Mouse (Mus musculus) midbrain, embryonic 16.5 days (tissue): ENCODE data around the gene Nav2. TPM values are rescaled to one million over a fixed set of nuclear protein-coding genes. Genes with fewer than 3 reads are reported as not detected.

Experiments used
- ATAC-seq: fragments of 200-750 bp; cut with Nextera tagmentation; 2 replicates; pipeline ENCODE4 v1.8.0; 2017; ENCODE audit warnings: moderate TSS enrichment
- H3K27ac ChIP-seq: fragments of 300-500 bp; sonication (generic); 2 replicates; pipeline ENCODE4 v1.5.1; 2014; ENCODE audit warnings: mild to moderate bottlenecking, low read length, mixed read lengths
- H3K27me3 ChIP-seq: fragments of 300-500 bp; sonication (generic); 2 replicates; pipeline ENCODE4 v1.6.1; 2014; ENCODE audit warnings: low read depth, low read length, mixed read lengths; ENCODE audit not compliant: control insufficient read depth, insufficient read depth
- H3K36me3 ChIP-seq: fragments of 300-500 bp; sonication (generic); 2 replicates; pipeline ENCODE4 v1.6.1; 2014; ENCODE audit warnings: mild to moderate bottlenecking, low read length, moderate library complexity, mixed read lengths; ENCODE audit not compliant: control insufficient read depth, insufficient read depth
- H3K4me1 ChIP-seq: fragments of 300-500 bp; sonication (generic); 2 replicates; pipeline ENCODE4 v1.6.1; 2014; ENCODE audit warnings: mild to moderate bottlenecking, low read length, mixed read lengths; ENCODE audit not compliant: control insufficient read depth, insufficient read depth
- H3K4me2 ChIP-seq: fragments of 300-500 bp; sonication (generic); 2 replicates; pipeline ENCODE4 v1.6.1; 2014; ENCODE audit warnings: mild to moderate bottlenecking, low read length, mixed read lengths
- H3K4me3 ChIP-seq: fragments of 300-500 bp; sonication (generic); 2 replicates; pipeline ENCODE4 v1.5.1; 2014; ENCODE audit warnings: low read depth, mild to moderate bottlenecking, low read length, moderate library complexity, mixed read lengths
- H3K9ac ChIP-seq: fragments of 300-500 bp; sonication (generic); 2 replicates; pipeline ENCODE4 v1.6.1; 2014; ENCODE audit warnings: low read depth, low read length, mixed read lengths
- H3K9me3 ChIP-seq: fragments of 300-500 bp; sonication (generic); replicated peaks from 2 replicates; pipeline ENCODE4 v1.6.1; 2014; ENCODE audit warnings: mild to moderate bottlenecking, low read length, mixed read lengths; ENCODE audit not compliant: control insufficient read depth, poor library complexity, severe bottlenecking
- WGBS: fragments of 180-500 bp; shearing (Covaris S2); extraction: QIAGEN DNeasy Blood & Tissue Kit; methylation state at CpG from one replicate; pipeline ENCODE4 v1.1.7; 2014; 5-methylcytosine and 5-hydroxymethylcytosine counted together
- polyA plus RNA-seq: library from polyadenylated mRNA; unstranded; fragments of >200 nt; fragmentation: Nextera tagmentation; extraction: Ambion mirVana; gene quantifications from 2 replicates; pipeline ENCODE4 v1.2.1, GENCODE M21; 2015

Gene Nav2
- polyA plus RNA-seq, 1 experiment from 2014 or later: 21.5 TPM

DNA sequence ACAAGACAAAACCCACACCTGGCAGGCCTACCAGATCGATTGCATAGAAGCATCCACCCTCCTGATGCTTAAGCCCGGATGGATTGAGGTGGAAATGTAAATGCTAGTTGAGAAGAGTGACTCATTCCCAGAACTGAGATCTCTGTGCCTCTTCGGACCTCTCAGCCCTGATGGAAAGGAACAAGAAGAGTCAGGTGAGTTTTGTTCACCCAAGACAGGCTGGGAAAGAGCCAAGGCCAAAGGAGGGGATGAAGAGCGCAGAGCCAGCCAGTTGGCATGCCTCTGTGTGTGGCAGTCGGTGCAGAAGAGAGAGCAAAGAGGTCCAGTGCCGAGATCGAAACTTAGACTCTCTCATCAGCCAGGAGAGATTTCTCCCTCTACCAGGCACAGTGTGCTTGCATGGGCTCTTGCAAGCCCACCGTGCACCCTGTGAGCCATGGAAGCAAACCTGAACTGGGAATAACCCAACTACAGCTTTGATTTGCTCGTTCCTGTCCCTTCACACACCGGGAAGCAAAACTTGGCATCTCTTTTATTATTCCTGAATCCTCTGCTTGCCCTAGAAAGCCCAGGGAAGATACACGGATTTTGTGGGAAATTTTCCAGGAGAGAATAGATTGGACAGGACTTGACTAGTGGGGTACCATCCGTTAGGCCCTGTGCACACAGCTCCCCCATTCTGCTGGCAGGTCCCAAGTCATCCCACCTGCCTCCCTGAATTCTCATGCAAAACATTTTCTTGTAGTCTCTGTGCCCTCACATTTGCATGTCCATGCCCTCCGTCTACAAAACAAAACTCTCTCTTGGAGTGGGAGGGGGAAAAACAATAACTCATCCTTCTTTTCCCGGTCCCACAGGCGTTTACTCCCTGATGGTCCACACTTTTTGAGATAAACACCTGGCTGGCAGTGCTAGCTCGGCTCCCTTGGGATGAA lies 439.1 kb downstream of the Nav2 start:
- H3K27ac ChIP-seq: no peak overlapping the region
- peaks cover 25% of the 10 kb centered on the region for H3K4me1 ChIP-seq
- H3K9ac ChIP-seq: no peak overlapping the region
- H3K27me3 ChIP-seq: no peaks in the 10 kb centered on the region
- no peak overlapping the region for H3K4me3 ChIP-seq
- no peaks in the 10 kb centered on the region for H3K9me3 ChIP-seq
- 37% methylated on average over 16 of the region's 16 CpGs for WGBS
- H3K36me3 ChIP-seq: no peaks in the 10 kb centered on the region
- H3K4me2 ChIP-seq: no peak overlapping the region
- ATAC-seq: no peak

DNA sequence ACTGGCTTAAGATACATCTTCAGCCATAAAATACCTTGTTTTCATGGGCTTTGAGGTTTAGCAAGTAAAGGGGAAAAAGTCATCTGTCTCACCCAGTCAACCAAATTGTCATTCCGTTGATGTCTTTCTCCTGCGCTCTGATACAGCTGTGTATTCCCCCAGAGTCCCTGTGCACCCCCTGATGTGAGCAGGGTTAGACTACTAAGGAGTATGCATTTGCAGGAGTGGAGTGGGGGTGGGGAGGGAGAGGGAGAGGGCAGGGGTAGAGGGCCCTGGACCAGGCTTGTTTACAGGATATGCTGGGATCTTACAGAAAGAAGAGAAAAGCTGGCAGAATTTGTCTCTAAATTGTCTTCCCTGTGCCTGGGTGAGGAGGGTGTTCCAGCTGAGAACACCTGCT lies 440.1 kb downstream of the Nav2 start:
- peaks cover 15% of the 10 kb centered on the region for H3K4me1 ChIP-seq
- H3K4me2 ChIP-seq: no peak overlapping the region
- 20% methylated on average over 2 of the region's 2 CpGs for WGBS
- ATAC-seq: no peak
- H3K9me3 ChIP-seq: no peaks in the 10 kb centered on the region
- no peaks in the 10 kb centered on the region for H3K36me3 ChIP-seq
- H3K4me3 ChIP-seq: no peak overlapping the region
- H3K27ac ChIP-seq: no peak overlapping the region
- H3K9ac ChIP-seq: no peak overlapping the region
- H3K27me3 ChIP-seq: no peaks in the 10 kb centered on the region

DNA sequence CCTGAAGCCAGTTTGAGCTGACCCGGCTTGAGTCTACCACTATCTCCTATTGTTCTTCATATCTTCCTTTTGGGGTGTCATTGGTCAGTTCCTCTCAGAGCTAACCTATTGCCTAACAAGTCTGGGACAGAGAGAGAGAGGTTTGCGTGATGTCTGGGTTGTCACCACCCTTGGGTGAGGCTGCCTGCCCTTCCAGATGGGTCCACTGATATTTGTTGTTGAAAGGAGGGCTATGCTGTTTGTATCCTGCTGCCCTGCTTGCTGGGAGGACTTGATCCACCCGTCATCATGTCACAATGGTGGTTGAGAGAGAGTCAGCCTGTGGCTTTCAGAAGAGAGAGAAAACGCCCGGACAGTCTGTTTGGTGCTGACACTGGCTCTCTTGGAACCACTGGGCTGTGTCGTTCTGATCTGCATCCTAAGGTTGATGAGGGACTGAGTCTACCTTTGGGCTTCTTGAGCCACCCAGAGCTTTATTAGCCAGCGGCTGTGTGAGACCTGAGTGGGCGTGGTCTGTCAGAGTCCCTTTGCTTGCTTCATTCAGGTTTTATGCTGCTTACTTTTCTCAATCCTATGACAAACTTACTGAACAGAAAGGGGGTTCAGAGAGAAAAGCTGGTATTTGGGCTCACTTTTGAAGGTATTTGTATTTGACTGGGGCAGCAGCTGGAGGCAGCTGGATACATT lies 441.9 kb downstream of the Nav2 start:
- no peak overlapping the region for H3K4me3 ChIP-seq
- 80% methylated on average over 8 of the region's 8 CpGs for WGBS
- ATAC-seq: no peak

DNA sequence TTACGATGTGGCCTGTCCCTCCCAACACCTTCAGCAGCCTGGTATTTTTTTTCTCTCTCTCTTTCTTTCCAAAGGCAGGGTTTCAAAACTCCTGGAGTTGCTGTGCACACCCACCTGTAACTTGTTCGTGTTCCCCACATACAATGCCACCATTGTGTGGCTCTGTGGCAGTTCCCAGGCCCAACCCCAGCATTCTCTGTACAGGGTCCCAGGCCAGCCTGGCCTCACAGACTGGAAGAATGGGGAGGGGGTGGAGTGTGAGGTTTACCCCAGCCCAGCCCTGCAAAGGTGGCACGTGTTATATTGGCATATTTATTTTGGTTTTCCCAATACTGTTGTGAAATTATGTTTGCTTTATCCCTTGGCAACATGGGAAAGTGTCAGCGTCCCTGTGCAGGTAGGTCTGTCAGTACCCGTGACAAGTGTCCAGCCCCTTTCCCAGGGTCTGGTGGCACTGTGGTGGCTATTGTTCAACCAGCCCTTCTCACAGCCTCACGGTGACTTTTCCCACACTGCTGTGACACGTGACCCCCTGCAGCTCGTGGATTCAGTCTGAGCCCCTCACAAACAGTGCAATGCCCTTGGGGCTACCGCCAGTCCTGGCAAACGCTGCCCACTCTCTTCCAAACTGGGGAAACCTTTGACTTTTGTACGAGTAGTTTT lies 443.2 kb downstream of the Nav2 start:
- H3K27ac ChIP-seq: no peak overlapping the region
- H3K4me2 ChIP-seq: no peak overlapping the region
- no peaks in the 10 kb centered on the region for H3K36me3 ChIP-seq
- ATAC-seq: 0 out of 2 replicates have a peak, but pooled peaks have one; percentile 19
- H3K27me3 ChIP-seq: no peaks in the 10 kb centered on the region
- peaks cover 27% of the 10 kb centered on the region for H3K4me1 ChIP-seq
- H3K9ac ChIP-seq: no peak overlapping the region
- H3K4me3 ChIP-seq: no peak overlapping the region
- no peaks in the 10 kb centered on the region for H3K9me3 ChIP-seq
- 40% methylated on average over 11 of the region's 11 CpGs for whole genome bisulfite sequencing

More for the DNA sequence above, 441.9 kb downstream of the Nav2 start:
- no peaks in the 10 kb centered on the region for H3K9me3 ChIP-seq
- H3K4me1 ChIP-seq: peaks cover 25% of the 10 kb centered on the region
- no peaks in the 10 kb centered on the region for H3K36me3 ChIP-seq
- H3K27ac ChIP-seq: no peak overlapping the region
- no peak overlapping the region for H3K9ac ChIP-seq
- no peaks in the 10 kb centered on the region for H3K27me3 ChIP-seq
- no peak overlapping the region for H3K4me2 ChIP-seq

DNA sequence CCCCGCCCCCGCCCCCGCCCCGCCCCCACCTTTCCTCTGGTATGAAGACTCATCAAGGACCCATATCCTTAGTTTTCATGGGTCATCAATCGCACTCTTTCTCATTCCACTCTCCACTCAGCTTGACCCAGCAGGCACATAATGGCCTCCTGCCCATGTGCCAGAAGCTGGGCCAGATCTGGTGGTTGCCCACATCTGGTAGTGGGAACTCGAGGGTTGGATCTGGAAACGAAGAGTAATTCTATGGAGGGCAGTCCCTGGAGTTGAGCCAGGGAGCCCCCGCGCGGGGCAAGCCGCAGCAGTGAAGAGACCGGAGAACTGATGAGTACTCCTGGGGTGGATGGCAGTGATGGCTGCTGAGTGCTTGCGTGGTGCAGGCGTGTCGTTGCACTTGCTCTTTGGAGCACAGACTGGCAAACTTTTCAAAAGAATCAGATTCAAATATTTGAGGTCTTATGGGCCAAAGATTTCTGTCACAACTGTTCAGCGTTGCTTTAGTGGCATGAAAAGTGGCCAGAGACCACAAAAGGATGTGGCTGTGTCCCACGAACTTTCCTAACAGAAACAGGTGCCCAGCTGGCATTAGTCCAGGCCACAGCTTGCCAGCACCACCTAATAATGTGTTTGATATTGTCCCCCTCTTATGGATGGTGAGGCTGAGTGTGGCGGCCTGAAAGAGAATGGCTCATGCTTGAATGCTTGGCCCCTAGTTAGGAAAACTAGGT lies 449.1 kb downstream of the Nav2 start:
- H3K4me2 ChIP-seq: no peak overlapping the region
- H3K36me3 ChIP-seq: no peaks in the 10 kb centered on the region
- H3K4me1 ChIP-seq: peaks cover 22% of the 10 kb centered on the region
- no peak overlapping the region for H3K9ac ChIP-seq
- H3K27ac ChIP-seq: no peak overlapping the region
- no peaks in the 10 kb centered on the region for H3K9me3 ChIP-seq
- no peak for ATAC-seq
- WGBS: 78% methylated on average over 18 of the region's 18 CpGs
- no peak overlapping the region for H3K4me3 ChIP-seq
- H3K27me3 ChIP-seq: no peaks in the 10 kb centered on the region

DNA sequence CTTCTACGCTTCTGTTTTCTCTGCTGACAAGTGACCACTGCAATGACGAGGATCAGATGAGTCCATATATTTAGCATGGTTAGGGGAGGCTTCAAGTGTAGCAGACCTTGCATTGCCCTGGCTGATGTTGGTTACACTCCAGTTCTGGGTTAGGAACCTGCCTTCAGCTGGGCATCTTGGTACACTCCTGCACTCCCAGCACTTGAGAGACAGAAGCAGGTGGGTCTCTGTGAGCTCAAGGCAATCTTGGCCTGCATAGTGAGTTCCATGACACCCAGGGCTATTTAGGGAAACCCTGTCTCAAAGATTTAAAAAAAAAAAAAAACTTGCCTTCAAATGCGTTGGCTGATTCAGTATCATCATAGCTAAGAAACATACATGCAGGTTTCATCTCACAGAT lies 450.6 kb downstream of the Nav2 start:
- Histone ChIP-seq H3K27me3 (no peaks in the 10 kb centered on the region), H3K4me3 (no peak overlapping the region), H3K36me3 (no peaks in the 10 kb centered on the region), H3K9me3 (no peaks in the 10 kb centered on the region), H3K27ac (no peak overlapping the region), H3K4me1 (peaks cover 22% of the 10 kb centered on the region), H3K9ac (no peak overlapping the region), H3K4me2 (no peak overlapping the region)
- 92% methylated on average over 3 of the region's 3 CpGs for WGBS
- ATAC-seq: no peak

DNA sequence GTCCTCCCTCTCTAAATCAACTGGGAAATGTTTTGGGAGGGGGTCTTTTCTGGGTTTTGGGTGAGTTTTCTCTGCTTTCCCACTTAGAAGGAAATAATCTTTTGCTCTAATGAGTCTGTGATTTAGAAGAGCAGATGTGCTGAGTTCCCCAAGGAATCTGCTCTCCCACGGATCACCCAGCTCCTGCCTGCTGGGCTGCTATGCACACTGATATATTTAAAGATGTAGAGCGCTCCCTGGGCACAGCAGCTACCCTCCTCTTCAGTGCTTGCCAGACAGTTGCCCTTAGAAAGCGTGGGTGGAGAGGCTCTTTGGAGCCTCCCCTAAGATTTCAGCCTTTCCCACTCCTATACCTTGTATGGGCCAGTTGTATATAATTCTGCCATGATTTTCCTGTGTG lies 452.1 kb downstream of the Nav2 start:
- H3K9ac ChIP-seq: no peak overlapping the region
- H3K4me1 ChIP-seq: peaks cover 8% of the 10 kb centered on the region
- H3K9me3 ChIP-seq: no peaks in the 10 kb centered on the region
- H3K27me3 ChIP-seq: no peaks in the 10 kb centered on the region
- H3K4me3 ChIP-seq: no peak overlapping the region
- WGBS: 63% methylated on average over 3 of the region's 3 CpGs
- H3K27ac ChIP-seq: no peak overlapping the region
- H3K36me3 ChIP-seq: no peaks in the 10 kb centered on the region
- no peak for ATAC-seq
- no peak overlapping the region for H3K4me2 ChIP-seq

DNA sequence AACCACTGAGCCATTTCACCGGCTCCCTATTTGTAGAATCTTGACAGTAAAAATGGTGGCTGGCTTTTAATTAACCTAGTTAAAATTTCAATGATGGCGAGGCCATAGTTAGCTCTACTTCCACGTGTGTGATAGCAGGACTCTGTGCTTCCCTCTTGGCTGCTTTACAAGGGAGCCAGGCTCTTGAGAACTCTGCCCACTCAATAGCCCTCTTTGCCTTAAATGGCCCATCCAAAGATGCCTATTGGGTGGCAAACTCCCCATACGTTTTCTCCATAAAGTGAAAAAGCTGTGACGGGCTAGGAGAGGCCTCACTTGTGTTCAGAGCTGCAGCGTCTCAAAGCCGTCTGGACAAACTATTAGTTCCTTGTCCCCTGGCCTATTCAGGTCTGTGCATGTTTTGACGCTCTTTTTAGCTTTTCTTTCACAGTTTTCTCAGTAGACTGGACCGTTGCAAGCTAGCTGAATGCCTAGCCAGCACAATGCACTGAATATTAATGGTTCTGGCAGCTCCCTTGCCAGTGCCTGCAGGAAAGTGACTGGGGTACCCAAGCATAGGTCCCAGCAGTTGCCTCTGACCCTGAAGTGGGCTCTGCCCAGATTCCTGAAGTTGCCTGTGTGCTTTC lies 453.1 kb downstream of the Nav2 start:
- Histone ChIP-seq H3K9ac (no peak overlapping the region), H3K9me3 (no peaks in the 10 kb centered on the region), H3K4me3 (no peak overlapping the region), H3K4me1 (peaks cover 8% of the 10 kb centered on the region; the same call in 1 of the 2 replicates), H3K4me2 (no peak overlapping the region), H3K27ac (no peak overlapping the region), H3K36me3 (no peaks in the 10 kb centered on the region), H3K27me3 (no peaks in the 10 kb centered on the region)
- ATAC-seq: peak; percentile 62
- WGBS: 39% methylated on average over 9 of the region's 9 CpGs
